Comparison of ENCODE assay signal across 19 mouse cellular contexts in the genomic region with DNA sequence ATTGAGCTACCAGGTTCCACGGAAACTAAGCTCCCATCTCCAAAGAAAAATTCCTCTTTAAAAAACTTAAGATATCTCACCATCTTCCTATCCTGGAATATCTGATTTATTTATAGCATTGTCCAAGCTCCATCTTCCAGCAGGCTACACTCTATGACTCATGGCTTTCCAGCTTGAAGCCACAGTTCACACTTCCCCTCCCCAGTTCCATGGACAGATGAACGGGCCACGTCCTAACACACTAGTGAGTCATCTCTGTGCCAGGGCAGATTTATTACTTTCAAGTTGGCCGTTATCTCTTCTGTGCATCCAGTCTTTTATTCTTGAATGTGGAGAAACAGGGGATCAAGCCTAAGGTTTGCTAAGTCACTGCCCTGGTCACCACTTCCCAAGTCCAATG.
DNase-seq lines count a peak whose midpoint lies in the region; ATAC-seq and TF ChIP-seq lines count a peak whose summit lies in the region.
"Had no signal": no experiment of that assay in that cellular context is flagged by ENCODE, and none has a peak within 500 bp of the region (broad histone marks: within the 10 kb centered on the region; RNA-seq: fewer than 3 reads in every experiment).

No protein-coding gene starts in this region.

- H3K27me3 ChIP-seq in cerebellum, adult 2 months (ENCODE audit: control insufficient read depth, insufficient read depth, low read length) = no peaks in the 10 kb centered on the region
- H3K27me3 ChIP-seq in lung, postnatal 0 days (replicated peaks; ENCODE audit: insufficient read depth, low read length) = no peaks in the 10 kb centered on the region
- H3K27me3 ChIP-seq: embryonic facial prominence, embryonic 12.5 days; hindbrain, embryonic 13.5 days; limb, embryonic 15.5 days; neural tube, embryonic 12.5 days; stomach, embryonic 15.5 days had no signal

- TF ChIP-seq CTCF in cerebellum, adult 2 months (IDR thresholded peaks at IDR 0.05; ENCODE audit: borderline replicate concordance, insufficient read depth, low read depth, low read length) = no peak
- no peak for TF ChIP-seq CTCF in lung, postnatal 0 days (IDR thresholded peaks at IDR 0.05)
- TF ChIP-seq CTCF in lung, adult 2 months (IDR thresholded peaks at IDR 0.05; ENCODE audit: insufficient read depth, low read length) = no peak

- H3K9ac ChIP-seq in lung, postnatal 0 days (replicated peaks; ENCODE audit: low read depth) = no peak overlapping the region
- H3K9ac ChIP-seq: embryonic facial prominence, embryonic 12.5 days; hindbrain, embryonic 13.5 days; limb, embryonic 15.5 days; neural tube, embryonic 12.5 days; stomach, embryonic 15.5 days had no signal

- peak; percentile 46 to 81 for DNase-seq in cerebellum, adult 2 months
- no peak for DNase-seq in cerebellum, adult 11 months
- peak; percentile 53 for DNase-seq in lung, postnatal 0 days (ENCODE audit: low spot score)
- DNase-seq in lung, adult 2 months = no peak
- peak; percentile 11 for DNase-seq in NIH3T3 (ENCODE audit: low read depth)
- DNase-seq in brain, adult 2 months (ENCODE audit: low read depth, low spot score) = peak; percentile 92
- DNase-seq in T-cell, adult 2 months (ENCODE audit: low spot score) = no peak
- DNase-seq in layer of hippocampus, postnatal 14 days (ENCODE audit: low spot score in 2 of 2) = no peak
- DNase-seq: B cell, adult 2 months; gastrocnemius, postnatal 25 days; kidney, adult 9 months; kidney, postnatal 4 days; thymus, postnatal 4 days had no signal

- H3K36me3 ChIP-seq in lung, postnatal 0 days (ENCODE audit: insufficient read depth, low read length) = no peaks in the 10 kb centered on the region
- H3K36me3 ChIP-seq: embryonic facial prominence, embryonic 12.5 days; hindbrain, embryonic 13.5 days; limb, embryonic 15.5 days; neural tube, embryonic 12.5 days; stomach, embryonic 15.5 days had no signal

- no peak overlapping the region for H3K27ac ChIP-seq in cerebellum, adult 2 months (ENCODE audit: insufficient read depth, low read length)
- H3K27ac ChIP-seq in lung, postnatal 0 days (ENCODE audit: low read length) = no peak overlapping the region
- H3K27ac ChIP-seq: embryonic facial prominence, embryonic 12.5 days; hindbrain, embryonic 13.5 days; limb, embryonic 15.5 days; neural tube, embryonic 12.5 days; stomach, embryonic 15.5 days had no signal

- TF ChIP-seq EP300 in lung, postnatal 0 days (IDR thresholded peaks at IDR 0.05) = no peak

- 19% methylated on average over 4 of the region's 4 CpGs for WGBS in cerebellum, adult 2 months
- 58% methylated on average over 4 of the region's 4 CpGs for WGBS in lung, postnatal 0 days
- 50% methylated on average over 4 of the region's 4 CpGs for WGBS in lung, adult 2 months

- no peaks in the 10 kb centered on the region for H3K9me3 ChIP-seq in lung, postnatal 0 days (ENCODE audit: low read length)
- H3K9me3 ChIP-seq: embryonic facial prominence, embryonic 12.5 days; hindbrain, embryonic 13.5 days; limb, embryonic 15.5 days; neural tube, embryonic 12.5 days; stomach, embryonic 15.5 days had no signal

- peak; percentile 81 for ATAC-seq in lung, postnatal 0 days
- ATAC-seq: forebrain, embryonic 16.5 days had no signal

- no peak for TF ChIP-seq POLR2A in cerebellum, adult 2 months (IDR thresholded peaks at IDR 0.05; ENCODE audit: borderline replicate concordance, insufficient read depth, low read length)
- TF ChIP-seq POLR2A in lung, adult 2 months (IDR thresholded peaks at IDR 0.05; ENCODE audit: borderline replicate concordance, extremely low read depth, low read depth, low read length) = no peak

- H3K4me2 ChIP-seq in lung, postnatal 0 days (replicated peaks; ENCODE audit: low read depth, low read length) = no peak overlapping the region
- H3K4me2 ChIP-seq: embryonic facial prominence, embryonic 12.5 days; hindbrain, embryonic 13.5 days; limb, embryonic 15.5 days; neural tube, embryonic 12.5 days; stomach, embryonic 15.5 days had no signal

- H3K4me1 ChIP-seq in cerebellum, adult 2 months (ENCODE audit: control insufficient read depth, insufficient read depth, low read length) = peaks cover 19% of the 10 kb centered on the region
- H3K4me1 ChIP-seq in lung, postnatal 0 days (ENCODE audit: insufficient read depth, low read depth, low read length) = no peaks in the 10 kb centered on the region
- H3K4me1 ChIP-seq in lung, adult 2 months (ENCODE audit: control insufficient read depth, insufficient read depth, low read length) = no peaks in the 10 kb centered on the region
- H3K4me1 ChIP-seq: embryonic facial prominence, embryonic 12.5 days; limb, embryonic 15.5 days; neural tube, embryonic 12.5 days; stomach, embryonic 15.5 days had no signal

- H3K4me3 ChIP-seq in cerebellum, adult 2 months (replicated peaks; ENCODE audit: insufficient read depth, low read depth, low read length) = no peak overlapping the region
- H3K4me3 ChIP-seq in lung, postnatal 0 days (ENCODE audit: low read depth, low read length) = no peak overlapping the region
- no peak overlapping the region for H3K4me3 ChIP-seq in lung, adult 2 months (replicated peaks; ENCODE audit: extremely low read depth, low read depth, low read length)
- H3K4me3 ChIP-seq: embryonic facial prominence, embryonic 12.5 days; hindbrain, embryonic 13.5 days; limb, embryonic 15.5 days; neural tube, embryonic 12.5 days; stomach, embryonic 15.5 days had no signal

Comparison
In these comparisons a context has a peak if more than half of its experiments do, and no peak if none do; other contexts are left out.
1. DNase-seq: peak in cerebellum, adult 2 months (2 of 2), lung, postnatal 0 days (single experiment), NIH3T3 (single experiment) and brain, adult 2 months (single experiment); none in cerebellum, adult 11 months (single experiment), lung, adult 2 months (single experiment), T-cell, adult 2 months (single experiment) and layer of hippocampus, postnatal 14 days (0 of 2).